Mouse (Mus musculus) CH12.LX (cell line): ENCODE measurements around the gene Rps6ka2. TPM values are rescaled to one million over a fixed set of nuclear protein-coding genes. Genes with fewer than 3 reads are reported as not detected.
A peak's percentile ranks its signal among the peaks of the same experiment; 100 is the strongest.

Experiments
- DNase-seq: peaks from one replicate; pipeline ENCODE4 v3.0.0-alpha.2; 2013; ENCODE audit errors: extremely low read depth
- H3K27ac ChIP-seq: 2 replicates; pipeline ENCODE4 v1.5.1; 2012; ENCODE audit warnings: low read depth, mild to moderate bottlenecking, control low read depth, moderate library complexity; ENCODE audit not compliant: insufficient read depth
- H3K27me3 ChIP-seq: replicated peaks from 2 replicates; pipeline ENCODE3; 2012; ENCODE audit warnings: inconsistent platforms
- H3K36me3 ChIP-seq, 2 experiments: replicated peaks in 1 of 2; 2 replicates each; pipeline versions ENCODE3 to v1.6.1; 2012; ENCODE audit warnings: inconsistent platforms in 1 of 2, low read length in 1 of 2, mild to moderate bottlenecking in 1 of 2, mixed read lengths in 1 of 2, moderate library complexity in 1 of 2; ENCODE audit not compliant: control insufficient read depth in 1 of 2, insufficient read depth in 1 of 2
- H3K4me1 ChIP-seq, 2 experiments: 2 replicates each; pipeline ENCODE4 v1.6.1; 2012; ENCODE audit warnings: inconsistent platforms in 1 of 2, moderate library complexity in 1 of 2; ENCODE audit not compliant: insufficient read depth in 2 of 2, control insufficient read depth in 1 of 2
- H3K4me2 ChIP-seq: 2 replicates; pipeline ENCODE4 v1.6.1; 2012; ENCODE audit warnings: low read depth, mild to moderate bottlenecking, control low read depth; ENCODE audit not compliant: poor library complexity, insufficient read depth, severe bottlenecking
- H3K4me3 ChIP-seq, 3 experiments: fragments of 150-350 bp in 1 of 3; sonication (generic) in 1 of 3; replicated peaks in 1 of 3; 2 replicates each; pipeline versions ENCODE3 to v1.5.1; 2011 to 2012; ENCODE audit warnings: low read depth in 2 of 3, low read length in 2 of 3, mild to moderate bottlenecking in 2 of 3, moderate library complexity in 2 of 3, control low read depth in 1 of 3, improper control_type of control experiment in 1 of 3, inconsistent platforms in 1 of 3, mixed read lengths in 1 of 3; ENCODE audit not compliant: poor library complexity in 1 of 3
- H3K79me2 ChIP-seq: replicated peaks from 2 replicates; pipeline ENCODE4 v1.6.1; 2012; ENCODE audit warnings: mild to moderate bottlenecking, moderate library complexity; ENCODE audit not compliant: control insufficient read depth, poor library complexity, insufficient read depth, severe bottlenecking; ENCODE audit errors: extremely low read depth
- H3K9ac ChIP-seq: 2 replicates; pipeline ENCODE4 v1.6.1; 2012; ENCODE audit warnings: low read depth, mild to moderate bottlenecking, control low read depth, moderate library complexity; ENCODE audit not compliant: insufficient read depth
- H3K9me3 ChIP-seq: replicated peaks from 2 replicates; pipeline ENCODE3; 2012; ENCODE audit warnings: low read length, inconsistent platforms, mixed read lengths
- BHLHE40 ChIP-seq: IDR thresholded peaks from 2 replicates; pipeline ENCODE4 v1.6.1; 2011; ENCODE audit warnings: mild to moderate bottlenecking, low read depth, low read length, improper control_type of control experiment
- CHD2 ChIP-seq: IDR thresholded peaks from 2 replicates; pipeline ENCODE4 v1.6.1; 2011; ENCODE audit warnings: low read length, improper control_type of control experiment
- ELF1 ChIP-seq: IDR thresholded peaks from 2 replicates; pipeline ENCODE4 v1.6.1; 2014; ENCODE audit warnings: low read depth, mild to moderate bottlenecking, inconsistent platforms, low read length, improper control_type of control experiment
- EP300 ChIP-seq: IDR thresholded peaks from 2 replicates; pipeline ENCODE4 v1.6.1; 2011; ENCODE audit warnings: low read length, improper control_type of control experiment
- JUN ChIP-seq: IDR thresholded peaks from 2 replicates; pipeline ENCODE4 v1.6.1; 2011; ENCODE audit warnings: low read depth, mild to moderate bottlenecking, low read length, improper control_type of control experiment, moderate library complexity; ENCODE audit not compliant: insufficient read depth
- KAT2A ChIP-seq: IDR thresholded peaks from 2 replicates; pipeline ENCODE4 v1.6.1; 2012; ENCODE audit warnings: low read length, improper control_type of control experiment, inconsistent platforms; ENCODE audit not compliant: insufficient replicate concordance
- MAFK ChIP-seq: IDR thresholded peaks from 2 replicates; pipeline ENCODE4 v1.6.1; 2011; ENCODE audit warnings: low read length, improper control_type of control experiment; ENCODE audit not compliant: insufficient replicate concordance
- MAX ChIP-seq: IDR thresholded peaks from 2 replicates; pipeline ENCODE4 v1.6.1; 2011; ENCODE audit warnings: low read length, improper control_type of control experiment
- MEF2A ChIP-seq: IDR thresholded peaks from 2 replicates; pipeline ENCODE4 v1.6.1; 2014; ENCODE audit warnings: low read depth, mild to moderate bottlenecking, inconsistent platforms, low read length, improper control_type of control experiment, borderline replicate concordance
- MXI1 ChIP-seq: IDR thresholded peaks from 2 replicates; pipeline ENCODE4 v1.6.1; 2011; ENCODE audit warnings: mild to moderate bottlenecking, low read depth, low read length, improper control_type of control experiment
- NRF1 ChIP-seq: IDR thresholded peaks from 2 replicates; pipeline ENCODE4 v1.6.1; 2014; ENCODE audit warnings: low read depth, mild to moderate bottlenecking, inconsistent platforms, low read length, improper control_type of control experiment, moderate library complexity
- RCOR1 ChIP-seq: conservative IDR thresholded peaks from 2 replicates; pipeline ENCODE4 v1.6.1; 2012; ENCODE audit warnings: low read depth, mild to moderate bottlenecking, inconsistent platforms, low read length, improper control_type of control experiment
- SMC3 ChIP-seq: IDR thresholded peaks from 2 replicates; pipeline ENCODE4 v1.6.1; 2011; ENCODE audit warnings: low read depth, low read length, improper control_type of control experiment
- TBP ChIP-seq: conservative IDR thresholded peaks from 2 replicates; pipeline ENCODE4 v1.6.1; 2011; ENCODE audit warnings: low read depth, low read length, improper control_type of control experiment
- TCF12 ChIP-seq: IDR thresholded peaks from 2 replicates; pipeline ENCODE4 v1.6.1; 2014; ENCODE audit warnings: low read depth, mild to moderate bottlenecking, inconsistent platforms, low read length, improper control_type of control experiment
- UBTF ChIP-seq: IDR thresholded peaks from 2 replicates; pipeline ENCODE4 v1.6.1; 2012; ENCODE audit warnings: low read depth, mild to moderate bottlenecking, inconsistent platforms, low read length, improper control_type of control experiment, moderate library complexity
- USF1 ChIP-seq: IDR thresholded peaks from 2 replicates; pipeline ENCODE4 v1.6.1; 2014; ENCODE audit warnings: low read depth, mild to moderate bottlenecking, inconsistent platforms, low read length, improper control_type of control experiment
- dilution Hi-C: fragments of 300-500 bp; cut with MboI; formaldehyde crosslinking; loops from 2 replicates; pipeline ENCODE4 v1.14.3; 2020; ENCODE audit warnings: low sequenced_read_pairs; ENCODE audit not compliant: extremely low pct_unique_long_range_greater_than_20kb, extremely low pct_ligation_motif_present
- in situ Hi-C: fragments of 300-500 bp; cut with MboI; formaldehyde crosslinking; loops from 3 replicates; pipeline ENCODE4 v1.14.3; 2019; ENCODE audit warnings: low sequenced_read_pairs, low pct_ligation_motif_present, low pct_unique_long_range_greater_than_20kb, mixed read lengths
- polyA plus RNA-seq: library from polyadenylated mRNA; unstranded; fragments of >175 nt; gene quantifications from 2 replicates; pipeline ENCODE4 v1.2.1, GENCODE M21; 2012; ENCODE audit warnings: low read depth; ENCODE audit not compliant: insufficient read length
- total RNA-seq, 2 experiments: library from RNA; depleted of rRNA; stranded (reverse); fragments of 300-350 nt in 1 of 2; fragments of >200 nt in 1 of 2; gene quantifications; 2 replicates each; pipeline ENCODE4 v1.2.3; 2012 to 2014

Rps6ka2 gene
- total and polyA plus RNA-seq, 3 experiments: 0.64 to 1.4 (median 0.91) TPM

DNA sequence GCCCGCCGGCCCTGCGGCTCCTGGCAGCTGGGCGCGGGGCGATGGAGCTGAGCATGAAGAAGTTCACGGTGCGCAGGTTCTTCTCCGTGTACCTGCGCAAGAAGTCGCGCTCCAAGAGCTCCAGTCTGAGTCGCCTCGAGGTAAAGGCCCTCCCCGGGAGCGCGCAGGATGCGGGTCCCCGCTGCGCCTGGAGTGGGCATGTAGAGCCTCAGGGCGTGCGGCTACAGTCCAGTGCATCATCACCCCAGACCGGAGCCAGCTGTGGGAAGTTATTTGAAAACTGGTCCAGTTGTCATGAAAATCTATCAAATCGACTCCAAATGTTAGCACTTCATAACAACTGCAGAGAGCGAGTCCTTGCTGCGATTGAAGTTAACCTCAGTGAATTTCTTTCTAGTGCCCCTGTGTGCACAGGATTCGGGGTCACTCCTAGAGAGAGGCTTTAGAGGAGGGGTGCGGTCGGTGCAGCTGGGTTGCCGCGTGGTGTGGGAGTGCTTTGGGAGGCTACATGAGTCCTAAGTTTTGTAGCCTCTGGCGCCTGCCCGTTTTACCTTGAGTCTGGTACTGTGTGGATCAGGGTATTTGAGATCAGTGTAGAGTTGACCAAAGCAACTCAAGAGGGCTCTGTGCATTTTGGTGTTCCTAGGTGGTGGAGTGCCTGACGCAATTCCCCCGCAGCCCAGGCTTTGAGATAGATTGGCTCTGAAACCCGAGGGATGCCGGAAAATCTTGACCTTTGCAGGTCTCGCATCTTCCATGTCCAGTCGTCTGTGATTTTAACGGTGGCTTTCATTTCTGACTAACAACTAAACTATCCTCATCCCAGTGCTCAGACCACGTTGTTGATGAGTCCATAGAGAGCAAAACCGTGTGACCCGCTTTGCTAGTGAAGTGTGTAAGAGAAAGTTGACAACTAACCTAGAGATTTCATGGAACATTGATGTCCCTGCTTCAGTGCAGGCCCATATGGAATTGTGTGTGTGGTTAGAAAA lies 685 bp downstream of the Rps6ka2 start:
- no peak for DNase-seq
- H3K79me2 ChIP-seq: no peaks in the 10 kb centered on the region
- peak overlapping the region; percentile 69 for H3K4me2 ChIP-seq
- H3K4me1 ChIP-seq: peaks cover 6 to 16% of the 10 kb centered on the region in 2 experiments
- TF ChIP-seq TBP: no peak
- TF ChIP-seq UBTF: 0 out of 2 replicates have a peak, but pooled peaks have one; percentile 26
- dilution Hi-C loops (no loop called here), in situ Hi-C loops (no loop called here)
- peak overlapping the region; percentile 28 to 67 (median 59) for H3K4me3 ChIP-seq
- no peaks in the 10 kb centered on the region for H3K36me3 ChIP-seq
- H3K9me3 ChIP-seq: no peaks in the 10 kb centered on the region
- H3K27me3 ChIP-seq: peaks cover 19% of the 10 kb centered on the region
- peak overlapping the region; percentile 15; the same call in 1 of the 2 replicates for H3K9ac ChIP-seq
- no peak overlapping the region for H3K27ac ChIP-seq

DNA sequence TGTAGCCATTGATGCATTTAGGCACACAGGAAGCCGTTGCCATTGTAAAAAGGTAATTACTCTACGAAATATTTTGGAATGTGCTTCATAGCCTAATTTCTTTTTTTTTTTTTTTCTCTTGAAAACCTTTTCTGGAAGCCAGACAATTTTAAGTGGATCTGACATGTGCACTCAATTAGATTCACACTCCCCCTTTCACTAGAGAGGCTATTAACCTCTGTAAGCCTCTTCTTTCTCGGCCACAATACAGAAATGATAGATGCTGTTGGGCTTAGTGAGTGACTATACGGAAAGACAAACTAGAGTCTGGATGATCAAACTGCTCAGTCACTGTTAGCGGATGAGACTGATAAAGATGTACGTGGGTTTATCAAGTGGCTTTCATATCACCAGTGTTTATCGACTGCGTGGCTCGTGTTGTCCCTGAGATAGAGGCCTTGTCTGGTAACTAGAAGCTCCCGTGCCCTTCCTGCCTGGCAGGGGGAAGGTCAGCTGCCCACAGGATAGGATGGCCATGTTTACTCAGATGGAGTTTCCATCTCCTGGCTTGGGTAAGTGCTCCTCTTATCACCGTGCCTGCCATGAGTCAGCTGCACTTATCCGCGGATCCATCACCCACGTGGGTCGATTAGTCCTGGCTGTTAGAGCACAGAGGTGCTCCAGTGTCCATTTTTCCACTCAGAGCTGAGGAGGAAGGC lies 3.6 kb downstream of the Rps6ka2 start:
- Histone ChIP-seq H3K4me1 (peaks cover 3 to 27% of the 10 kb centered on the region in 2 experiments; a peak in 3 of 4 replicates), H3K27ac (no peak overlapping the region), H3K36me3 (no peaks in the 10 kb centered on the region), H3K9me3 (no peaks in the 10 kb centered on the region), H3K79me2 (no peaks in the 10 kb centered on the region), H3K4me3 (no peak overlapping the region)
- no peak for DNase-seq
- dilution Hi-C loops: no loop called here
- TF ChIP-seq USF1 (no peak), MEF2A (no peak), KAT2A (no peak), TCF12 (no peak), NRF1 (no peak), BHLHE40 (no peak), MXI1 (no peak), ELF1 (no peak), MAX (no peak), CHD2 (no peak), RCOR1 (no peak), JUN (no peak), MAFK (no peak), EP300 (no peak), SMC3 (no peak)
- TF ChIP-seq, all 38 proteins: peak for 0
- peaks cover 12% of the 10 kb centered on the region for H3K27me3 ChIP-seq
- H3K9ac ChIP-seq: no peak overlapping the region
- no peak overlapping the region for H3K4me2 ChIP-seq
- in situ Hi-C loops: no loop called here
